Mouse (Mus musculus) embryonic facial prominence, embryonic 10.5 days (tissue): ENCODE data around the gene Krt81. TPM values are rescaled to one million over a fixed set of nuclear protein-coding genes. Genes with fewer than 3 reads are reported as not detected.

Experiments used
- DNase-seq: peaks from one replicate; pipeline ENCODE4 v3.0.0-alpha.2; 2017; ENCODE audit warnings: low spot score
- H3K27ac ChIP-seq: fragments of 300-500 bp; sonication (generic); replicated peaks from 2 replicates; pipeline ENCODE4 v1.5.1; 2016; ENCODE audit warnings: mild to moderate bottlenecking
- H3K27me3 ChIP-seq: fragments of 300-500 bp; sonication (generic); replicated peaks from 2 replicates; pipeline ENCODE4 v1.6.1; 2016; ENCODE audit warnings: low read depth, mild to moderate bottlenecking; ENCODE audit not compliant: poor library complexity, severe bottlenecking
- H3K36me3 ChIP-seq: fragments of 300-500 bp; sonication (generic); replicated peaks from 2 replicates; pipeline ENCODE4 v1.6.1; 2016; ENCODE audit warnings: mild to moderate bottlenecking, moderate library complexity
- H3K4me1 ChIP-seq: fragments of 300-500 bp; sonication (generic); 2 replicates; pipeline ENCODE4 v1.6.1; 2016
- H3K4me3 ChIP-seq: fragments of 300-500 bp; sonication (generic); 2 replicates; pipeline ENCODE4 v1.5.1; 2016; ENCODE audit warnings: mild to moderate bottlenecking, moderate library complexity
- H3K9me3 ChIP-seq: fragments of 300-500 bp; sonication (generic); 2 replicates; pipeline ENCODE4 v1.6.1; 2016; ENCODE audit warnings: mild to moderate bottlenecking
- WGBS: fragments of 180-500 bp; shearing (Covaris S2); methylation state at CpG from one replicate; pipeline ENCODE4 v1.1.7; 2016; 5-methylcytosine and 5-hydroxymethylcytosine counted together
- polyA plus RNA-seq: library from polyadenylated mRNA; unstranded; fragments of >200 nt; fragmentation: Nextera tagmentation; extraction: Ambion mirVana; gene quantifications from 2 replicates; pipeline ENCODE4 v1.2.1, GENCODE M21; 2016

Gene Krt81
- polyA plus RNA-seq, 1 experiment from 2014 or later: not detected

GRCm38 (mm10) chr15:101446572-101446971, 17.0 kb downstream of the Krt81 start:
- Histone ChIP-seq H3K4me3 (no peak overlapping the region), H3K27ac (no peak overlapping the region), H3K9me3 (no peaks in the 10 kb centered on the region), H3K27me3 (no peaks in the 10 kb centered on the region), H3K4me1 (no peaks in the 10 kb centered on the region), H3K36me3 (no peaks in the 10 kb centered on the region)
- whole genome bisulfite sequencing: 80% methylated on average over 11 of the region's 11 CpGs
- DNase-seq: no peak

- no peak for DNase-seq
- no peak overlapping the region for H3K4me3 ChIP-seq
- no peak overlapping the region for H3K27ac ChIP-seq
- peaks cover 7% of the 10 kb centered on the region for H3K4me1 ChIP-seq
- H3K9me3 ChIP-seq: no peaks in the 10 kb centered on the region
- 81% methylated on average over 4 of the region's 4 CpGs for WGBS
- peaks cover 56% of the 10 kb centered on the region for H3K27me3 ChIP-seq
- no peaks in the 10 kb centered on the region for H3K36me3 ChIP-seq
Observed at GRCm38 (mm10) chr15:101440837-101441236, 22.7 kb downstream of the Krt81 start.

GRCm38 (mm10) chr15:101438555-101438954, 25.0 kb downstream of the Krt81 start, which contains the start of gene Krt87:
Krt87 (minus strand) TSS chr15:101438804.
- 0 out of 2 replicates have a peak within 1 kb of the TSS, but pooled peaks have one; percentile 6 for H3K27ac ChIP-seq
- peaks cover 57% of the 10 kb centered on the region for H3K27me3 ChIP-seq
- H3K4me3 ChIP-seq: peak within 1 kb of the TSS; percentile 51
- H3K9me3 ChIP-seq: no peaks in the 10 kb centered on the region
- 2% methylated on average over 34 of the region's 34 CpGs for WGBS
- H3K4me1 ChIP-seq: peaks cover 7% of the 10 kb centered on the region
- peak; percentile 52 for DNase-seq
- no peaks in the 10 kb centered on the region for H3K36me3 ChIP-seq

GRCm38 (mm10) chr15:101436611-101437010, 26.9 kb downstream of the Krt81 start:
- Histone ChIP-seq H3K36me3 (no peaks in the 10 kb centered on the region), H3K4me1 (peaks cover 7% of the 10 kb centered on the region), H3K4me3 (no peak overlapping the region), H3K27me3 (peaks cover 57% of the 10 kb centered on the region), H3K27ac (no peak overlapping the region), H3K9me3 (no peaks in the 10 kb centered on the region)
- no peak for DNase-seq
- WGBS: 89% methylated on average over 7 of the region's 7 CpGs

GRCm38 (mm10) chr15:101424914-101425313, 38.6 kb downstream of the Krt81 start:
- no peak overlapping the region for H3K4me3 ChIP-seq
- DNase-seq: no peak
- H3K9me3 ChIP-seq: no peaks in the 10 kb centered on the region
- H3K27ac ChIP-seq: no peak overlapping the region
- WGBS: 23% methylated on average over 5 of the region's 5 CpGs
- no peaks in the 10 kb centered on the region for H3K36me3 ChIP-seq
- 0 out of 2 replicates have a peak, but pooled peaks cover 4% of the 10 kb centered on the region for H3K27me3 ChIP-seq
- H3K4me1 ChIP-seq: peaks cover 5% of the 10 kb centered on the region; the same call in 1 of the 2 replicates

GRCm38 (mm10) chr15:101420903-101421302, 42.6 kb downstream of the Krt81 start:
- 59% methylated on average over 6 of the region's 6 CpGs for WGBS
- Histone ChIP-seq H3K9me3 (no peaks in the 10 kb centered on the region), H3K36me3 (no peaks in the 10 kb centered on the region), H3K4me3 (no peak overlapping the region), H3K27ac (no peak overlapping the region), H3K27me3 (no peaks in the 10 kb centered on the region), H3K4me1 (peaks cover 5% of the 10 kb centered on the region; the same call in 1 of the 2 replicates)
- DNase-seq: no peak

- H3K27ac ChIP-seq: no peak overlapping the region
- no peak for DNase-seq
- WGBS: 86% methylated on average over 4 of the region's 4 CpGs
- H3K36me3 ChIP-seq: no peaks in the 10 kb centered on the region
- no peaks in the 10 kb centered on the region for H3K9me3 ChIP-seq
- H3K4me3 ChIP-seq: no peak overlapping the region
- peaks cover 3% of the 10 kb centered on the region for H3K27me3 ChIP-seq
- H3K4me1 ChIP-seq: peaks cover 18% of the 10 kb centered on the region
Observed at GRCm38 (mm10) chr15:101418950-101419349, 44.6 kb downstream of the Krt81 start.

- H3K27ac ChIP-seq: no peak overlapping the region; the same call in 1 of the 2 replicates
- no peaks in the 10 kb centered on the region for H3K36me3 ChIP-seq
- H3K4me3 ChIP-seq: no peak overlapping the region
- peaks cover 36% of the 10 kb centered on the region for H3K27me3 ChIP-seq
- peaks cover 50% of the 10 kb centered on the region for H3K4me1 ChIP-seq
- peak; percentile 14 for DNase-seq
- 37% methylated on average over 11 of the region's 11 CpGs for WGBS
- no peaks in the 10 kb centered on the region for H3K9me3 ChIP-seq
Observed at GRCm38 (mm10) chr15:101414807-101415565, 48.6 kb downstream of the Krt81 start.

GRCm38 (mm10) chr15:101413916-101414635, 49.5 kb downstream of the Krt81 start:
- Histone ChIP-seq H3K27ac (no peak overlapping the region), H3K9me3 (no peaks in the 10 kb centered on the region), H3K4me1 (peaks cover 50% of the 10 kb centered on the region), H3K36me3 (no peaks in the 10 kb centered on the region), H3K4me3 (no peak overlapping the region), H3K27me3 (peaks cover 36% of the 10 kb centered on the region)
- DNase-seq: peak; percentile 46
- 33% methylated on average over 7 of the region's 7 CpGs for WGBS

- peak; percentile 28 for DNase-seq
- peak overlapping the region; percentile 42 for H3K4me3 ChIP-seq
- no peaks in the 10 kb centered on the region for H3K9me3 ChIP-seq
- H3K27ac ChIP-seq: peak overlapping the region; percentile 24; the same call in 1 of the 2 replicates
- no peaks in the 10 kb centered on the region for H3K36me3 ChIP-seq
- WGBS: 20% methylated on average over 31 of the region's 31 CpGs
- peaks cover 36% of the 10 kb centered on the region for H3K27me3 ChIP-seq
- H3K4me1 ChIP-seq: peaks cover 50% of the 10 kb centered on the region
Observed at GRCm38 (mm10) chr15:101412188-101412587, 51.4 kb downstream of the Krt81 start.

- H3K27me3 ChIP-seq: peaks cover 36% of the 10 kb centered on the region
- H3K4me1 ChIP-seq: peaks cover 50% of the 10 kb centered on the region
- H3K4me3 ChIP-seq: no peak within 1 kb of the TSS
- peak; percentile 28 for DNase-seq
- H3K36me3 ChIP-seq: no peaks in the 10 kb centered on the region
- H3K9me3 ChIP-seq: no peaks in the 10 kb centered on the region
- 45% methylated on average over 2 of the region's 2 CpGs for WGBS
- H3K27ac ChIP-seq: peak within 1 kb of the TSS; percentile 72
Observed at GRCm38 (mm10) chr15:101410775-101411174, 52.8 kb downstream of the Krt81 start, which contains the start of gene Krt7. Krt7 (plus strand) TSS chr15:101411043.
